ENCODE assay signal across 8 mouse cellular contexts in genomic region chr1:162206998-162207707, GRCm38 (mm10).
DNase-seq lines count a peak whose midpoint lies in the region; ATAC-seq and TF ChIP-seq lines count a peak whose summit lies in the region.

No protein-coding gene starts in this region.

- peak; percentile 21 for DNase-seq in cerebellum, adult 8-10 months
- no peak for DNase-seq in cerebellum, postnatal 25 days
- peak; percentile 93 for DNase-seq in 3T3-L1 (ENCODE audit: low read depth, low spot score)
- DNase-seq in thymus, adult 2 months, result no peak
- no peak for DNase-seq in layer of hippocampus, adult 18-20 months (ENCODE audit: low spot score in 2 of 2)

- peak overlapping the region; percentile 18; the same call in 1 of the 2 replicates for H3K4me3 ChIP-seq in embryonic fibroblast, embryonic 13.5 days (ENCODE audit: insufficient read depth, low read length)
- peak overlapping the region; percentile 15; the same call in 1 of the 2 replicates for H3K4me3 ChIP-seq in limb, embryonic 13.5 days
- H3K4me3 ChIP-seq in small intestine, adult 2 months (ENCODE audit: low read depth, low read length), result no peak overlapping the region
- no peak overlapping the region for H3K4me3 ChIP-seq in thymus, adult 2 months (ENCODE audit: control insufficient read depth, insufficient read depth, low read length)

- no peaks in the 10 kb centered on the region for H3K9me3 ChIP-seq in limb, embryonic 13.5 days

- no peaks in the 10 kb centered on the region for H3K27me3 ChIP-seq in limb, embryonic 13.5 days
- H3K27me3 ChIP-seq in small intestine, adult 2 months (ENCODE audit: control insufficient read depth, insufficient read depth, low read length), result no peaks in the 10 kb centered on the region
- no peaks in the 10 kb centered on the region for H3K27me3 ChIP-seq in thymus, adult 2 months (ENCODE audit: control insufficient read depth, insufficient read depth, low read length)

- H3K27ac ChIP-seq in embryonic fibroblast, embryonic 13.5 days (ENCODE audit: insufficient read depth, low read length), result peak overlapping the region; percentile 87
- peak overlapping the region; percentile 96 for H3K27ac ChIP-seq in limb, embryonic 13.5 days
- peak overlapping the region; percentile 12; the same call in 1 of the 2 replicates for H3K27ac ChIP-seq in small intestine, adult 2 months (ENCODE audit: insufficient read depth, low read depth, low read length)
- no peak overlapping the region for H3K27ac ChIP-seq in thymus, adult 2 months (ENCODE audit: control insufficient read depth, insufficient read depth, low read length)

- H3K9ac ChIP-seq in limb, embryonic 13.5 days, result no peak overlapping the region

- H3K4me2 ChIP-seq in limb, embryonic 13.5 days (replicated peaks), result peak overlapping the region; percentile 49

- no peaks in the 10 kb centered on the region for H3K36me3 ChIP-seq in limb, embryonic 13.5 days
- H3K36me3 ChIP-seq in small intestine, adult 2 months (ENCODE audit: control insufficient read depth, insufficient read depth, low read length), result no peaks in the 10 kb centered on the region
- no peaks in the 10 kb centered on the region for H3K36me3 ChIP-seq in thymus, adult 2 months (ENCODE audit: control insufficient read depth, insufficient read depth, low read length)

- TF ChIP-seq POLR2A in embryonic fibroblast, embryonic 13.5 days (IDR thresholded peaks at IDR 0.05; ENCODE audit: low read depth, low read length), result peak; percentile 34; the same call in 1 of the 2 replicates
- TF ChIP-seq POLR2A in small intestine, adult 2 months (IDR thresholded peaks at IDR 0.05; ENCODE audit: low read depth, low read length), result no peak
- TF ChIP-seq POLR2A in thymus, adult 2 months (IDR thresholded peaks at IDR 0.05; ENCODE audit: control insufficient read depth, extremely low read depth, insufficient read depth, low read length, poor library complexity), result no peak

- WGBS in limb, embryonic 13.5 days, result 16% methylated on average over 12 of the region's 12 CpGs
- whole genome bisulfite sequencing in small intestine, adult 2 months, result 53% methylated on average over 12 of the region's 12 CpGs
- 14% methylated on average over 12 of the region's 12 CpGs for WGBS in thymus, adult 2 months

- peak; percentile 25; the same call in 1 of the 2 replicates for ATAC-seq in limb, embryonic 13.5 days (ENCODE audit: low FRiP score, low read depth)

- no peak for TF ChIP-seq CTCF in embryonic fibroblast, embryonic 13.5 days (IDR thresholded peaks at IDR 0.05; ENCODE audit: borderline replicate concordance, insufficient read depth, low read length)
- TF ChIP-seq CTCF in small intestine, adult 2 months (IDR thresholded peaks at IDR 0.05; ENCODE audit: extremely low read depth, insufficient read length, insufficient replicate concordance, low read depth, low read length), result no peak
- no peak for TF ChIP-seq CTCF in thymus, adult 2 months (IDR thresholded peaks at IDR 0.05; ENCODE audit: borderline replicate concordance, control insufficient read depth, extremely low read depth, insufficient read depth, low read length, poor library complexity)

- H3K4me1 ChIP-seq in embryonic fibroblast, embryonic 13.5 days (ENCODE audit: control insufficient read depth, insufficient read depth, low read length), result peaks cover 14% of the 10 kb centered on the region
- H3K4me1 ChIP-seq in limb, embryonic 13.5 days, result peaks cover 52% of the 10 kb centered on the region
- H3K4me1 ChIP-seq in small intestine, adult 2 months (ENCODE audit: control insufficient read depth, insufficient read depth, insufficient read length, low read length), result no peaks in the 10 kb centered on the region
- no peaks in the 10 kb centered on the region for H3K4me1 ChIP-seq in thymus, adult 2 months (replicated peaks; ENCODE audit: control insufficient read depth, insufficient read depth, low read length)

Comparison
In these comparisons a context has a peak if more than half of its experiments do, and no peak if none do; other contexts are left out.
1. DNase-seq: peak in cerebellum, adult 8-10 months (single experiment) and 3T3-L1 (single experiment); none in cerebellum, postnatal 25 days (0 of 2), thymus, adult 2 months (single experiment) and layer of hippocampus, adult 18-20 months (0 of 2).
2. H3K4me3 ChIP-seq: peak in embryonic fibroblast, embryonic 13.5 days (single experiment) and limb, embryonic 13.5 days (single experiment); none in small intestine, adult 2 months (single experiment) and thymus, adult 2 months (single experiment).